Mouse (Mus musculus): Measurements from ENCODE around the gene Syne1.

Syne1 gene

GRCm38 (mm10) chr10:5295291-5295891 lies 255.9 kb downstream of the Syne1 start:
- no peak for DNase-seq (ENCODE audit: low spot score)

GRCm38 (mm10) chr10:5289575-5289909 lies 261.7 kb downstream of the Syne1 start:
- DNase-seq (ENCODE audit: low spot score): no peak

GRCm38 (mm10) chr10:5288716-5289574 lies 262.3 kb downstream of the Syne1 start:
- DNase-seq (ENCODE audit: low spot score): peak; percentile 46

DNA sequence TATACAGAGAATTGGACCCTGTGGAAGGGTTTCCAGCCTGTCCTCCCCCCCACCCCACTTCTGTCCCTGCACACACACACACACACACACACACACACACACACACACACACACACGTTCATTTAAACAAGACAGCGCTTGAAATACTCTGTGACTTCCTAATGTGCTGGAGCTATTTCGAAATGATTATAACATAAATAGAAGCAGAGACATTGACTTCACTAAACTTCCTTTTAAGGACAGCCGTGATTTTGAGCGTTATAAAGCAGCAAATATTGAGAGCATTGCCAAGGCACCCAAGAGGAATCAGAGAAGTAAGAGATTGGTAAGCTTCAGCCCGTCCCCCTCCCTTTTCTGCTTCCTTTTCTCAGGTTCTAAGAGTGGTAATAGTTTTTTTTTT lies 263.0 kb downstream of the Syne1 start:
- no peak for DNase-seq (ENCODE audit: low spot score)

DNA sequence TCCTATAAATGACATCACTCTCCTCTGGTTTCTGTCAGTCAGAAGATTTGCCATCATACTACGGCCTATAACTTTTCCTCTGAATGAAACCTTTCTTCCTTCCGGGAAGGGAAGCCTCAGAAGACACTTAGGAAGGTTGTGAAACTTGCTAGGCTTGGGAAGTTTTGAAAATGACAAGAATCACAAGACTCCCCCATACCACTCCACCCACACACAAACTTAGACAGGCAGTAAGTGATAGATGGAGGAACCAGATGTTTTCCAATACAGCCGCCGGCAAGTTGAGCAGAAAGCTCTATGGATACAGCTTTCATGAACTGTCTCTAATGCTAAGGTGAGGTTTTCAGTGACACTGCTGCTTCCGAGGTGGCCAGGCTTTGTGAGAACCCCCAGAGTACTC lies 275.5 kb downstream of the Syne1 start:
- no peak for DNase-seq (ENCODE audit: low spot score)

- DNase-seq (ENCODE audit: low spot score): no peak
Measured at GRCm38 (mm10) chr10:5270641-5271040, 280.6 kb downstream of the Syne1 start.

GRCm38 (mm10) chr10:5264418-5264817 lies 286.9 kb downstream of the Syne1 start:
- DNase-seq (ENCODE audit: low spot score): no peak

GRCm38 (mm10) chr10:5262636-5263035 lies 288.6 kb downstream of the Syne1 start:
- DNase-seq (ENCODE audit: low spot score): no peak

DNA sequence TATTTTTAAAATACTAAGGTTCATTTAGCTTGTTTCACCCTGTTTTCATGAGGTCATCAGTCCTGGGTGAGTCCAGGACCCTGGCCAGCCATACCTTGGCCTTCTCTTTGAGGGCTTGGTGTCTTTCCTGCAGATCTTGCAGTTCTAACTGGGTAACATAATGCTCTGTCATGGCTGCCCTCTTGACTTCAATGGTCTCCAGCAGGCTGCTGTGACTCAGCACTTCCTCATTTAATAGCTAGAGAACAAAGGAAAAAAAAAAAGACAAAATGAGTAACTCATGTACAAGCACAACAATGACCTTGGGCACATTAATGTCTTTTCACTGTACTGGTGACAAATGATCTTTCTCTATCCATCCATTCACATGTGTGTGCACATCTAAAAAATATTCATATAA lies 294.6 kb downstream of the Syne1 start:
- no peak for DNase-seq (ENCODE audit: low spot score)

DNA sequence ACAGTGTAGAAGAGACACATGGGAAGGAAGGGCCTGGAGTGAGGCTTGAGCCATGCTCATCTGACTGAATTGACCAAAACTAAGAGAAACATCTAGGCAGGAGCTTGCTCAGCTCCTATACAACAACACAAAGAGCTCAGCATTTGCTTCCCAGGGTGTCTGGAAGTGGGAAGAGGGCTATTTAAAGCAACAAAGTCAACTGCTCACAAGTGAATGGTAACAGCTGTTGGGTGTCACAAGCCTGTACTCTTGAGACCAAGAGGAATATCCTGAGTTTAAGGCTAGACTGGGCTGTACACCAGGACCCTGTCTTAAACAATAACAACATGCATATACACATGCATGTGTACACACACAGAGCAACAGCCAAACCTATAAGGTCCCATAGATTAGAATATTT lies 297.5 kb downstream of the Syne1 start:
- DNase-seq (ENCODE audit: low spot score): no peak

DNA sequence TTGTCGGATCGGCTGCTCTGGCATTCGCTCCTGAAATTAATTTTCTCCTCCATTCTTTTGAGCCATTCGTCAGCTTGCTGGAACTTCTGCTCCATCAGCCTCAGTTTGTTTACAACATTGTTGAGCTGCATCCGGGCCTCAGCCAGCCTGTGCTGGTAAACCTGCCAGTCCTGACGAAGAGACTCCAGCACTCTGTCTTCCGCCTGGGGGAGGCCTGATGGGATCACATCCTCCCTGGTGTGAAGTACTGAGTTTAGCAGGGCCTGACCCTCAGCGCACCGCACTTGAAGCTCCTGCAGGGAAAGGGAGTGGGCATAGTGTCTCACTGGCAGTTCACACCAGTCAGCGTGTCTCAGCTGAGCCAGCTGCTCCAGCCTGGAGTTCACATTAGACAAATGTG lies 300.6 kb downstream of the Syne1 start:
- no peak for DNase-seq (ENCODE audit: low spot score)

DNA sequence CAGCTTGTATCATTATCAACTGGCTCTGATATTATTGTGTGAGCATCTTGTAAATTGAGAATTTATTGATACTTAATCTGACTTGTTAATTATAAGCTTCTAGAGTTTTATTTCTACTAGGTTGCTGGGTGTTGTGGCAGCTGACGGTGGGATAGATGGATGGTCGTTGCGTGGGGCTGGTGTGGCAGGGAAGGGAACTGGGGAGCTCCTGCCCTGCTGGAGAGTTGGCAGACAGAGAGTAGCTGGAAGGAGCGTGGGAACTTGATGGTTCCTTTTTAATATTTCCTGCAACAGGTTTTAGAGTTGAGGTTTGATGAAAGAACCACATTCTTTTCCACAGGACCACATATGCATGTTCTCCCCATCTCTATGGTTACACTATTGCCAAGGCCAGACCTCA lies 311.6 kb downstream of the Syne1 start:
- no peak for DNase-seq (ENCODE audit: low spot score)

- no peak for DNase-seq (ENCODE audit: low spot score)
Measured at GRCm38 (mm10) chr10:5236926-5237325, 314.4 kb downstream of the Syne1 start.

GRCm38 (mm10) chr10:5236171-5236570 lies 315.1 kb downstream of the Syne1 start:
- DNase-seq (ENCODE audit: low spot score): no peak

DNA sequence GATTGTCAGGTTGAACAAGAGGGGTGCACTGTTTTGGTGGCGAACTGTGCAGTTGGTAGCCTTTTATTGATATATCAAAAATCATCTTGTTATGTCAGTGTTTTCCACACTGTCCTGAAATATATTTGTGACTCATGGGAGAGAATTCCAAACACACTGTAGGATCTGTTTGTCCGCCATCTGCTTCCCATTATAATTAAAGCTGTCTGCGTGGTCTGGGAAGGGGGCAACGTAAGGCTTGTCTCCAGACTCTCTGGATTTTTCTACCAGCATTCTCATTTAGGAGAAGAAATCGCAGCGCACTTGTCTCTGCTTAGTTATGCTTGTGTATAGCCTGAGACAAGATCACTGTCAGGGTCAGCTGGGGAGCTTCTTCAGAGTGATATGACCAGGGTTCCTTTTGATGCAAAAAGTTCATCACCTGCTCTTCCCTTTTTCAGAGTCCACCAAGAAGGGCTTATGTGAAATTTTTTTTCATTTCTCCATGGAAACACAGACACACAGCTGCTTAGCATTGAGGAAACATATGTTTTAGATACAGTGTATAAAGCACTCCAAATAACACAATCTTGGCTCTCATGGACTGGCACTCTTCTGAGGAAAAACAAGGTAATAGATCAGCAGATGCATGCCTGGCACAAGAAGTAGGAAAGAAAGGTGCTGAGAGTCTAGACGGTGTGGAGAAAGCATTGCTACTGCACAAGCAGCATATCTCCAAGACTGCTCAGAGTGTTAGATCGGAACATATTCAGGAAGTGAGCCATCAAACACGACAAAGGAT lies 316.4 kb downstream of the Syne1 start:
- no peak for DNase-seq (ENCODE audit: low spot score)

- DNase-seq (ENCODE audit: low spot score): no peak
Measured at GRCm38 (mm10) chr10:5229129-5229528, 322.2 kb downstream of the Syne1 start.

GRCm38 (mm10) chr10:5227395-5228076 lies 323.7 kb downstream of the Syne1 start:
- no peak for DNase-seq (ENCODE audit: low spot score)

GRCm38 (mm10) chr10:5215943-5216342 lies 335.3 kb downstream of the Syne1 start:
- no peak for DNase-seq (ENCODE audit: low spot score)

- no peak for DNase-seq (ENCODE audit: low spot score)
Measured at GRCm38 (mm10) chr10:5207905-5208641, 343.2 kb downstream of the Syne1 start.

- no peak for DNase-seq (ENCODE audit: low spot score)
Measured at GRCm38 (mm10) chr10:5205977-5206376, 345.3 kb downstream of the Syne1 start.

DNA sequence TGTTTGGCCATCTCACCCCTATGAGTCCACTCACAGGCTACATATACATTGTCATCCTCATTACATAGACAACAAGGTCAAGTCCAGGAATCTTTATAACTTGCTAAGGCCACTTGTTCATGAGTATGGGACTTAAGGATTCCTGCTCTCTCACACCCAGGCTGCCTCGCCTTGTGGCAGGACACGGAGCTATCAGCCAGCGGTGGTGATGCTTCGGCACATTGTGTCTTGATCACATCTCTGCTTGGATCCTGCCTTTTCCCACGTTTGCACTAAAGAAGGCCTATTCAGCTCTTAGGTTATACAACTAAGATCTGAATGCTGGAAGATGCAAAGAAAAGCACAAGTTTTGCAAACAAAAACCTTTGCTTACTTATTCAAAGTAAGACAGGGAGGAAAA lies 345.7 kb downstream of the Syne1 start:
- no peak for DNase-seq (ENCODE audit: low spot score)

DNA sequence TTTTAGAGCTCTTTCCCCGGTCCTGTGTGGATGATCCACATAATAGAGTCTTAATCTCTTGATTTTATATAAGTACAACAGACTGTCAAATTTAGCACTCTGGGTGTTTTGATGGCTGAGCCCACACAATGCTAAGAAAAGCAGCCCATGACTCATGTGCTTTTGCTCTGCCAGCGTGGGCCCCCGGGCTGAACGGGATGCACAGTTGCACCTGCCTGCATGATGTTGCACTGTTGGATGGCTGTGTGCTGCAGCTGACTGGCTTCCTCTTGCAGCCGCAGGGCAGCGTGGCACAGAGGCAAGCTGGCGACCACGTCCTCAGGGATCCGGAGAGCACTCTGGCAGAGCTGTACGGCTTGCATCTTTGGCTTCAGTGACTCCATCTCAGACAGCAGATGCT lies 347.4 kb downstream of the Syne1 start:
- peak; percentile 69 for DNase-seq (ENCODE audit: low spot score)
